Mouse (Mus musculus): ENCODE measurements around the gene Map3k4. TPM values are rescaled to one million over a fixed set of nuclear protein-coding genes. Genes with fewer than 3 reads are reported as not detected.

The Map3k4 gene
- polyA plus RNA-seq, 1 experiment from 2014 or later = 35.6 TPM

DNA sequence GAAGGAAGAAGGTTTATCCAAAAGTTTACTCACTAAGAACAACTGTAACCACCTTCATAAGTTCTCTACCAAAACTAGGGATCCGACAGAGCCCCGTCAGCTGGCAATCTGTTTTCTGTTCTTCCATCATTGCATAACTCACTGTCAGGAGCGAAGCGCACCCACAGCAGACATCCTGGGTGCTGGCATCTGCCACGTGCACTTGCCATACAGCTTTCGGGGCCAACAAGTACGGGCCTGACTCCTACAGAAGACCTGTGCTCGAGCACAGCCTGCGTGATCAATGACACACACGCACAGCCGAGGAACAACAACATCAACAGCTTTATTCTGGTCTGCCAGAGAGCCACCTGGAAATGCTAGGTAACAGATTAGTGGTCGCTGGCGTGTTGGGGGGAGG is 2.3 kb downstream of the Map3k4 start:
- peak overlapping the region; percentile 43; the same call in 1 of the 2 replicates for H3K27ac ChIP-seq (ENCODE audit: low read length)
- no peaks in the 10 kb centered on the region for H3K27me3 ChIP-seq (ENCODE audit: control insufficient read depth, insufficient read depth, low read length)
- H3K9ac ChIP-seq (ENCODE audit: low read length) = peak overlapping the region; percentile 29; the same call in 1 of the 2 replicates
- H3K4me2 ChIP-seq (ENCODE audit: low read depth, low read length) = 0 out of 2 replicates have a peak overlapping the region, but pooled peaks have one; percentile 6
- no peak overlapping the region for H3K4me3 ChIP-seq (replicated peaks; ENCODE audit: low read length)
- peaks cover 21% of the 10 kb centered on the region for H3K4me1 ChIP-seq (ENCODE audit: control insufficient read depth, insufficient read depth, low read length)
- H3K9me3 ChIP-seq (replicated peaks; ENCODE audit: control insufficient read depth, low read length) = no peaks in the 10 kb centered on the region
- no peak for ATAC-seq (ENCODE audit: insufficient read depth, low FRiP score)
- WGBS = 81% methylated on average over 13 of the region's 13 CpGs
- no peaks in the 10 kb centered on the region for H3K36me3 ChIP-seq (ENCODE audit: control insufficient read depth, insufficient read depth, low read length)

DNA sequence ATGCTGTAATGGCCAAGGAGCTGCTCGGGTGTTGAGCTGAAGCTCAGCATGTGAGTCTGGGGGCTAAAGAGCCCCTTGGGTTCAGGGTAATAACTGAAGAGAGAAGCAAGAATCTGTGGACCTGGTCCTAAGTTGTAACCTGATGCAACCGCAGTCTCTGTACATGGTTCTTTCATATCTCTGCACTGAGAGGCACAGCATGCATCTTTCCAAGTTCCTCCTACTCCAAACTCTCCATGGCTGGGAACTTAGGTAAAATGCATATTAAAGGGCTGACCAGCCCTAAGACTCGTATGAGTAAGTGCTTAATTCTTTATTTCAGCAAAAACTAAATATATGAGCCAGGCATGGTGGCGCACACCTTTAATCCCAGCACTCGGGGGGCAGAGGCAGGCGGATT is 6.3 kb downstream of the Map3k4 start:
- 94% methylated on average over 6 of the region's 6 CpGs for WGBS
- H3K27me3 ChIP-seq (ENCODE audit: control insufficient read depth, insufficient read depth, low read length) = no peaks in the 10 kb centered on the region
- H3K4me2 ChIP-seq (ENCODE audit: low read depth, low read length) = no peak overlapping the region
- ATAC-seq (ENCODE audit: insufficient read depth, low FRiP score) = no peak
- H3K4me3 ChIP-seq (replicated peaks; ENCODE audit: low read length) = no peak overlapping the region
- peaks cover 22% of the 10 kb centered on the region for H3K4me1 ChIP-seq (ENCODE audit: control insufficient read depth, insufficient read depth, low read length)
- H3K9me3 ChIP-seq (replicated peaks; ENCODE audit: control insufficient read depth, low read length) = no peaks in the 10 kb centered on the region
- no peaks in the 10 kb centered on the region for H3K36me3 ChIP-seq (ENCODE audit: control insufficient read depth, insufficient read depth, low read length)
- no peak overlapping the region for H3K27ac ChIP-seq (ENCODE audit: low read length)
- H3K9ac ChIP-seq (ENCODE audit: low read length) = no peak overlapping the region

DNA sequence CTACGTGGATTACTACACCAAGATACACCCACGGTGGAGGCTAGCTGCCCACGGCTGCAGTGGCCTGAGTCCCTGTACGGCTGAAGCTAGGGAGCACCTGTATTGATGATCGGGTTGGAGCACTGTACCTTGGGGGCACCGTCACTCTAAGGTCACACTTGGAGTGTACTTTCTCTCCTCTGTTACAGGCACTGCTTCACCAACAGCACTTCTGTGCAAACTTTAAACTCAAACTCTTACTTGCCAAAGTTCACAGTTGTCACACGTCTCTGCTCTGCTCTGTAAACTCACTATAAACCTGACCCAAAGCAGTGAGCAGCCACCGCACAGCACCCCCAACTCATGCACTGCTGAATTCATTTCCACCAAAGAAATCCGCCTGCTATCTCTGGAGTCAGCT is 9.1 kb downstream of the Map3k4 start:
- Histone ChIP-seq H3K27me3 (ENCODE audit: control insufficient read depth, insufficient read depth, low read length) (no peaks in the 10 kb centered on the region), H3K36me3 (ENCODE audit: control insufficient read depth, insufficient read depth, low read length) (no peaks in the 10 kb centered on the region), H3K4me3 (replicated peaks; ENCODE audit: low read length) (no peak overlapping the region), H3K9me3 (replicated peaks; ENCODE audit: control insufficient read depth, low read length) (no peaks in the 10 kb centered on the region), H3K27ac (ENCODE audit: low read length) (no peak overlapping the region), H3K4me2 (ENCODE audit: low read depth, low read length) (no peak overlapping the region), H3K9ac (ENCODE audit: low read length) (no peak overlapping the region), H3K4me1 (ENCODE audit: control insufficient read depth, insufficient read depth, low read length) (peaks cover 18% of the 10 kb centered on the region)
- ATAC-seq (ENCODE audit: insufficient read depth, low FRiP score) = no peak
- WGBS = 84% methylated on average over 9 of the region's 9 CpGs

DNA sequence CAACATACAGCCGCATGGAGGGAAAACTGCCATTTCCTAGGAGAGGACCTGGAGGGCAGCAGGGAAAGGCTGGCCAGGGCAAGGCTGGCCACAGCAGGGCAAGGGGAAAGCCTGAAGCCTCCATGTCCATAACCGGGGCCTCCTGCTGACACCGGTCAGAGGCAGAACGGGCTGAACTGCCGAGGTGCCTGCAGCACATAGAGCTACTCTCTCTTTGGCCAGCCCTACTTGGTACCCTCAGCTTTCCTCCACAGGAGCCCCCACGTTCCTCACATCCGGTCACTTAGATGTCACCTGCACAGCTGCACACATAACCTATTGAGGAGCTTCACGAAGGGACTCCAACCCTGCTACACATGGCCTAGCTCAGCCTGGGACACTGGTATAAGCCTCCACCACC is 9.5 kb downstream of the Map3k4 start:
- Histone ChIP-seq H3K27me3 (ENCODE audit: control insufficient read depth, insufficient read depth, low read length) (no peaks in the 10 kb centered on the region), H3K27ac (ENCODE audit: low read length) (no peak overlapping the region), H3K4me2 (ENCODE audit: low read depth, low read length) (no peak overlapping the region), H3K36me3 (ENCODE audit: control insufficient read depth, insufficient read depth, low read length) (no peaks in the 10 kb centered on the region), H3K9me3 (replicated peaks; ENCODE audit: control insufficient read depth, low read length) (no peaks in the 10 kb centered on the region), H3K4me1 (ENCODE audit: control insufficient read depth, insufficient read depth, low read length) (peaks cover 16% of the 10 kb centered on the region), H3K9ac (ENCODE audit: low read length) (no peak overlapping the region), H3K4me3 (replicated peaks; ENCODE audit: low read length) (no peak overlapping the region)
- 83% methylated on average over 8 of the region's 8 CpGs for WGBS
- ATAC-seq (ENCODE audit: insufficient read depth, low FRiP score) = no peak

DNA sequence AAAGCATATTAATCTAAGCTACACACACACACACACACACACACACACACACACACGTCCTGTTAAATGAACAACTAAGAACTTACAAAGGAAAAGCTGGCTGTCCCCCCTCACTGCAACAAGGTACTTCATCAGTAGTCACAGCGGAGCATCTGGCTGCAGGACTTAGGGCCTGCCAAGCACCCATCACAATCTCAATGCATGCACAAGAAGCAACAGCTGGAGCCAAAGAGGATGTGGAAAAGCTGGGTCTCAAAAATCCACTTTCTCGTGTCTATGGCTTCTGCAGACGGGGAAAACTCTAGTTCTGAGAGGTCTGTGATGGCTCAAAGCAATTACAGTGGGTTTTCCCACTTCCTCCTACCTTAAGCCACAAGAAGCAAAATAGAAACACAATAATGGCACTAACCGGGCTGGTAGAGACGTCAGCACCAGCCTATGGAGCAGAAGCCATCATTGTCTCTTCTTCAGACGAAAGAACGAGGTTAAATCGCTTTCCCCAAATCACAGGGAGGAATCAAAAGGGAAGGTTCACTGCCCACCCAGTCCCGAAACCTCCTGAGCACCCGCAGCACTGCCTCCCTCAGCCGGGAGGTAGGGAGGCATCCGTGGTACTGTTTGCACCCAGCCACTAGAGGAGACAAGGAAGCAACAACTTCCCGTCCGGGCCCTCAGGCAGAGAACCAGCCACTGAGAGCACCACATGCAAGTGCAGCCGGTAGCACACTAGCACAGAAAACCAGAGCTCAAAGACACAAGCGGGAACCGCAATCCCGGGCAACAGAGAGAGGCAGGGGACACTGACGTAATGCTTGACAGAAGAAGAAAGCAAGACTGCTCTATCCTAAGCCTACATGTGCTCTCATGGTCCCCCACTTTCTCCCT is 11.1 kb downstream of the Map3k4 start:
- no peak overlapping the region for H3K4me2 ChIP-seq (ENCODE audit: low read depth, low read length)
- no peak overlapping the region for H3K4me3 ChIP-seq (replicated peaks; ENCODE audit: low read length)
- no peaks in the 10 kb centered on the region for H3K27me3 ChIP-seq (ENCODE audit: control insufficient read depth, insufficient read depth, low read length)
- H3K9me3 ChIP-seq (replicated peaks; ENCODE audit: control insufficient read depth, low read length) = no peaks in the 10 kb centered on the region
- H3K36me3 ChIP-seq (ENCODE audit: control insufficient read depth, insufficient read depth, low read length) = no peaks in the 10 kb centered on the region
- no peak overlapping the region for H3K9ac ChIP-seq (ENCODE audit: low read length)
- 69% methylated on average over 20 of the region's 20 CpGs for WGBS
- peak overlapping the region; percentile 19; the same call in 1 of the 2 replicates for H3K27ac ChIP-seq (ENCODE audit: low read length)
- no peak for ATAC-seq (ENCODE audit: insufficient read depth, low FRiP score)
- peaks cover 14% of the 10 kb centered on the region for H3K4me1 ChIP-seq (ENCODE audit: control insufficient read depth, insufficient read depth, low read length)

DNA sequence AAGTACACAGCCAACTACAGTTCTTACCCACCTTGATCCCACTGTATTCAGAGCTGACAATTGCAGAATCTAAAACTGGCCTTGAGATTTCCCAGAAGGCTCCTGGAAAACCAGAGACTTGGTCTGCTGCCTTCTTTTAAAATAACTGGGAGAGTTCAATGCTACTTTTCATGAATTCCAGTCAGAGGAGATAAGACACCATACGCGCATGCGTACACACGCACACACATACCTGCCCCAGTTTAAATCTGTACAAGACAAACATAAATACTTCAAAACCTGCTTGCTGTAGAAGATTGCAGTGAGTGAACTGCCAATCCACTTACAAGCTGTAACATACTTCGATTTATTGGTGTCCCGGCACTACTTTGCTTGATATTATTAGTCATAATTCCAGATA is 13.9 kb downstream of the Map3k4 start:
- H3K27me3 ChIP-seq (ENCODE audit: control insufficient read depth, insufficient read depth, low read length) = no peaks in the 10 kb centered on the region
- H3K9me3 ChIP-seq (replicated peaks; ENCODE audit: control insufficient read depth, low read length) = no peaks in the 10 kb centered on the region
- H3K4me1 ChIP-seq (ENCODE audit: control insufficient read depth, insufficient read depth, low read length) = peaks cover 25% of the 10 kb centered on the region
- 76% methylated on average over 6 of the region's 6 CpGs for WGBS
- H3K36me3 ChIP-seq (ENCODE audit: control insufficient read depth, insufficient read depth, low read length) = no peaks in the 10 kb centered on the region
- no peak for ATAC-seq (ENCODE audit: insufficient read depth, low FRiP score)
- H3K9ac ChIP-seq (ENCODE audit: low read length) = no peak overlapping the region
- H3K27ac ChIP-seq (ENCODE audit: low read length) = peak overlapping the region; percentile 74
- 0 out of 2 replicates have a peak overlapping the region, but pooled peaks have one; percentile 11 for H3K4me2 ChIP-seq (ENCODE audit: low read depth, low read length)
- no peak overlapping the region for H3K4me3 ChIP-seq (replicated peaks; ENCODE audit: low read length)

DNA sequence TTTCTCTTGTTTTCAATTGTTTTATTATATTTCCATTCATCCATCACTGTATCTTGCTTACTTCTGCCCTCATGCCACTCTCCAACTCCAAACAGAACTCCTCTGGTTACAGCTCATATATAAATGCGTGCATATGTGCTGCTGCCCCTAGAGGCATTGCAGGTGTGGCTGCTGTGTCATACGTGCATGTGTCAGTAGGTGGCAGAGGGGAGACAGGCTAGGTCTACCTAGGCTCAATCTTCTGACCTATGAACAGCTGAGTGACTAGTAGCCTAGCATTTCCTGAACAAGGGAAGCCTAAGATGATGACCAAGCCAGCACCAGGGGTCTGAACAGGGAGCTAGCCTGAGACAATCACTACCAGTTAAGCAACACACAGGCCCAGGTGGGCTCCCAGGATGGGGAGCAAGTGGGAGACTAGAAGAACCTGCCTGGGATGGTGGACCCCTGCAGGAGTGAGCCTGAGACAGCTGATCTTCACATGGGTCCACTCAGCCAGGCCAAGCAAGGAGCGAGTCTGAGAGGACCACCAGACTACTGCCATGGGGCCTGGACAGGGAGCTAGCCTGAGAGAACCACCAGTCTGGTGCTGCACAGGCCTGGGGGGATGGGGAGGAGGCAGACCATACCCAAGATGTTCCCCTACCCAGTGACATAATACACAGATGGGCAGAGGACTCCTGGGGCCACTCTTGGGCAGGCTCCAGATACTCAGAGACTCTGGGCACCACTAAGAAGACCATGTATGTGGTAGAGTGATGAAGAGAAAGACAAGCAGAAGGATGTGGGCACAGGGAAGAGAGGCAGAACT is 17.5 kb downstream of the Map3k4 start:
- Histone ChIP-seq H3K27ac (ENCODE audit: low read length) (peak overlapping the region; percentile 86), H3K4me1 (ENCODE audit: control insufficient read depth, insufficient read depth, low read length) (peaks cover 41% of the 10 kb centered on the region), H3K36me3 (ENCODE audit: control insufficient read depth, insufficient read depth, low read length) (no peaks in the 10 kb centered on the region), H3K4me3 (replicated peaks; ENCODE audit: low read length) (no peak overlapping the region), H3K9ac (ENCODE audit: low read length) (no peak overlapping the region), H3K4me2 (ENCODE audit: low read depth, low read length) (no peak overlapping the region; the same call in 1 of the 2 replicates), H3K9me3 (replicated peaks; ENCODE audit: control insufficient read depth, low read length) (no peaks in the 10 kb centered on the region), H3K27me3 (ENCODE audit: control insufficient read depth, insufficient read depth, low read length) (no peaks in the 10 kb centered on the region)
- ATAC-seq (ENCODE audit: insufficient read depth, low FRiP score) = peak; percentile 74; the same call in 1 of the 2 replicates
- WGBS = 42% methylated on average over 3 of the region's 3 CpGs

DNA sequence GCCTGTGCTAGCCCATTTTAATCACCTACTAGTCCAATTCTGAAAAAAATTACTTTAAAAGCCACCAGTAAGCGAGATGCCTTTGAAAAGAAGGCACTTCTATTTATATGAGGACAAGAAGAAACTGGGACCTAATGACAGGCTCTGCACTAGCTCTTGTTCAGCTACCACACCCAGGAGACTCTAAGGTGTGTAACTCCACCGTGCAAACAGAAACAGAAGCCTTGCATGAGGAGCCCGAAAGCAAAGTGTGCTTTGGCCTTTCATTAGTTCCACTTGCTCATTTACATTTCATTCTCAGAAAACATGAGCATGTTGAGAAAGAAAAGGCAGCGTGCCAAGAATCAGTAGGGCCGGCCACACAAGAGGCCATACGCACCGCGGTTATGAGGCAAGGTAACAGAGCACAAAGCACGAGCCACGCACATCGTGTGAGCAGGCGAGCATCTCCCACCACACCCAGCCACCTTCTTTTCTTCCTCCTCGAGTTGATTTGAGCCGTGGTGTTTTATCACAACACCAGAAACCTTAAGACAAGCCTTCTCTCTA is 18.4 kb downstream of the Map3k4 start:
- Histone ChIP-seq H3K4me3 (replicated peaks; ENCODE audit: low read length) (no peak overlapping the region), H3K4me2 (ENCODE audit: low read depth, low read length) (peak overlapping the region; percentile 42), H3K9me3 (replicated peaks; ENCODE audit: control insufficient read depth, low read length) (no peaks in the 10 kb centered on the region), H3K27me3 (ENCODE audit: control insufficient read depth, insufficient read depth, low read length) (no peaks in the 10 kb centered on the region), H3K4me1 (ENCODE audit: control insufficient read depth, insufficient read depth, low read length) (peaks cover 37% of the 10 kb centered on the region), H3K9ac (ENCODE audit: low read length) (peak overlapping the region; percentile 39; the same call in 1 of the 2 replicates), H3K27ac (ENCODE audit: low read length) (peak overlapping the region; percentile 86), H3K36me3 (ENCODE audit: control insufficient read depth, insufficient read depth, low read length) (no peaks in the 10 kb centered on the region)
- 60% methylated on average over 14 of the region's 14 CpGs for WGBS
- peak; percentile 58; the same call in 1 of the 2 replicates for ATAC-seq (ENCODE audit: insufficient read depth, low FRiP score)
